Mouse (Mus musculus) skeletal muscle tissue, adult 2 months (tissue): ENCODE data around the gene Dhx30.

Experiments used
- DNase-seq: peaks from one replicate; pipeline ENCODE4 v3.0.0-alpha.2; 2012; ENCODE audit warnings: low read depth, low spot score

The Dhx30 gene

GRCm38 (mm10) chr9:110047260-110047659 is 70.4 kb downstream of the Dhx30 start:
- DNase-seq, result no peak

DNA sequence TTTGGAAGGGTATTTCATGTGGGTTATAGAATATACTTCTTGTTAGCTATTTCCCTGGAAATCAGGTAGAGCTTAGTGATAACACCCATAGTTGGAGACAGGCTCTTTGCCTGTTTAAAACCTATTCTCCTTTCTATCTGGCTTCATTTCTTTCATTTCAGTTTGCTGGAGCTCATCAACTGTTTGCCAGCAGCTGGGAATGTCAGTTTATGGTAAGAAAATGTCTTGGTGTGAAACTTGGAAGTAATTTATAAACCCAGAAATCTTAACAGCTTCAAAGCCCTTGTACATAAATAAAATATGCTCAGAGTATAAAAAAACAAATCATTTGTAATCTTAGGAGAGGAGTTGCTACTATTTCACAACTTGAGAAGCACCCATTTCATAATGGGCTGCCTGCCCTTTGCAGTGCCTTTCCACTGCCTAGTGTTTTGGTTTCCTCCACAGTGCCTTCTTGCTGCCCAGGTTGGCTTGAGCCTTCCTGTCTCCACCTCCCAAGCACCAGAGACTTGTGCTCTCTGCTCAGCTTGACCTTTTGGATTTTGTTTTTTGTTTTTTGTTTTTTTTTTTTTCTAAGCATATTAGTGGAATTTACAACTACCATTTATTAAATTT is 71.8 kb downstream of the Dhx30 start:
- no peak for DNase-seq

DNA sequence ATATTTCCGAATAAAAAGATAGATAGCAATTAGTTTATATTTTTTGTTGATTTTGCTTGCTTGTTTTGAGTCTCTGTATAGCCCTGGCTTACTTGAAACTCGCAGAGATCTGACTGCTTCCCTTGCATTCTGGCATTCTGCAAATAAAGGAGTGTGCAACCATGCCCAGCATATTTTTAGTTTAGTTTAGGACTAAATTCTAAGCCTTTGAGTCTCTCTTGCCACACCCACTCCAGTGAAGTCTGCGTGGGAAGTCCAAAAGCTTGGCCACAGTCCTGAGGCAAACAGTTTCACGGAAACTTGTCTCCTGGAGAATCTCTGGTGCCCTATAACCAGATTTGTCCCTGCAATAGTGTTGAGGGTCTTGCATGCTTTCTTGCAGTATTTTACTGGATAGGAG is 73.3 kb downstream of the Dhx30 start:
- DNase-seq, result no peak

DNA sequence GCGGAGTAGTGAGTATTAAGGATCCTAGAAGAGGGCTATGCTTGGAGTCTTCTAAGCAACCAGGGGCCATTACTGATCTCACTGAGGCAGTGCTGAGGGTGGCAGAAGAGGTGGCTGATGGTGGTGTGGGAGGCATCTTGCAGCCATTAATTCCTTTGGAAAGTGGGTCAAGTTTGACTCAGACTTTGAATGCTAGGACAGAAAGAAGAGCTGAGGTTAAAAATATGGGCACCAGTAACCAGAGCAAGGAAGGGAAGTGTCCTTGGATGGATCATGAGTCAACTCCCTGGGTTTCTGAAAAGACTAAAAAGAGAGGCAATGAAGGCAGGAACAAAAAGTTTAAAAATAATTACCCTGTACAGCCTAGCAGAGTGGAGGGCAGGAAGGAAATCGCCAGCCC is 79.1 kb downstream of the Dhx30 start:
- DNase-seq, result no peak

DNA sequence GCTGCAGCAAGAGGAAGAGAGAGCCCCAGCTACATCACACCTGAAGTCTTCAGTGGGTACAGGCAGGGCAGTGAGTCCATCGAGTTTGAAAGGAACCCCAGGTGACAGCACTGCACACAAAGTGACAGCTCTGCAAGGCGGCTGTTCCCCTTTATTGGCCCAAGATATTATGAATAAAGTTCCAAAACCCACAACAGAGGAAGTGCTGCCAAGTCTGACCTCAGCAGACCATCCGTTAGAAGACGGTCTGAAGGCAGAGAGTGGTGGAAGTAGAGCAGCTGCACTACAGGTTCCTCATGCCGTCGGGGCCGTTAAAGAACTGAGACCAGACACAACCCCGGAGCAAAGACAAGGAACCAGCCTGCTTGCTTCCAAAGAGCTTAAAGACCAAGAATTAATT is 79.7 kb downstream of the Dhx30 start:
- DNase-seq, result no peak

DNA sequence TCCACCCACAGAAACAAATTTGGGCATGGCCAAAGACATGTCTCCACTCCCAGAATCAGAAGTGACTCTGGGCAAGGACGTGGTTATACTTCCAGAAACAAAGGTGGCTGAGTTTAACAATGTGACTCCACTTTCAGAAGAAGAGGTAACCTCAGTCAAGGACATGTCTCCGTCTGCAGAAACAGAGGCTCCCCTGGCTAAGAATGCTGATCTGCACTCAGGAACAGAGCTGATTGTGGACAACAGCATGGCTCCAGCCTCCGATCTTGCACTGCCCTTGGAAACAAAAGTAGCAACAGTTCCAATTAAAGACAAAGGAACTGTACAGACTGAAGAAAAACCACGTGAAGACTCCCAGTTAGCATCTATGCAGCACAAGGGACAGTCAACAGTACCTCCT is 82.5 kb downstream of the Dhx30 start:
- DNase-seq, result no peak
